Mouse (Mus musculus): ENCODE data around the gene Ccnyl1. TPM values are rescaled to one million over a fixed set of nuclear protein-coding genes. Genes with fewer than 3 reads are reported as not detected.

Ccnyl1 gene
- polyA plus RNA-seq, 1 experiment from 2014 or later = 3.4 TPM

GRCm38 (mm10) chr1:64732637-64733200 lies 42.5 kb downstream of the Ccnyl1 start:
- WGBS = 66% methylated on average over 7 of the region's 7 CpGs
- no peak for ATAC-seq (replicated peaks; ENCODE audit: insufficient number of reproducible peaks, insufficient read depth, low FRiP score, low read depth)
- H3K4me3 ChIP-seq = no peak overlapping the region
- 0 out of 2 replicates have a peak, but pooled peaks cover 2% of the 10 kb centered on the region for H3K36me3 ChIP-seq
- H3K27ac ChIP-seq = no peak overlapping the region
- H3K4me2 ChIP-seq = no peak overlapping the region
- no peak overlapping the region for H3K9ac ChIP-seq
- no peaks in the 10 kb centered on the region for H3K9me3 ChIP-seq (replicated peaks)
- H3K27me3 ChIP-seq = peaks cover 10% of the 10 kb centered on the region; the same call in 1 of the 2 replicates
- peaks cover 47% of the 10 kb centered on the region for H3K4me1 ChIP-seq (replicated peaks)

- H3K9me3 ChIP-seq (replicated peaks) = no peaks in the 10 kb centered on the region
- H3K36me3 ChIP-seq = 0 out of 2 replicates have a peak, but pooled peaks cover 2% of the 10 kb centered on the region
- H3K4me2 ChIP-seq = peak overlapping the region; percentile 94; the same call in 1 of the 2 replicates
- no peak overlapping the region for H3K4me3 ChIP-seq
- ATAC-seq (replicated peaks; ENCODE audit: insufficient number of reproducible peaks, insufficient read depth, low FRiP score, low read depth) = no peak
- H3K9ac ChIP-seq = no peak overlapping the region
- peaks cover 50% of the 10 kb centered on the region for H3K4me1 ChIP-seq (replicated peaks)
- H3K27me3 ChIP-seq = peaks cover 10% of the 10 kb centered on the region; the same call in 1 of the 2 replicates
- 70% methylated on average over 11 of the region's 11 CpGs for WGBS
- no peak overlapping the region for H3K27ac ChIP-seq
Observed at GRCm38 (mm10) chr1:64733453-64734245, 43.4 kb downstream of the Ccnyl1 start.

GRCm38 (mm10) chr1:64734771-64735750 lies 44.8 kb downstream of the Ccnyl1 start:
- H3K36me3 ChIP-seq = no peaks in the 10 kb centered on the region
- H3K4me3 ChIP-seq = peak overlapping the region; percentile 66
- ATAC-seq (replicated peaks; ENCODE audit: insufficient number of reproducible peaks, insufficient read depth, low FRiP score, low read depth) = no peak
- H3K4me2 ChIP-seq = peak overlapping the region; percentile 94
- peaks cover 10% of the 10 kb centered on the region; the same call in 1 of the 2 replicates for H3K27me3 ChIP-seq
- peak overlapping the region; percentile 51; the same call in 1 of the 2 replicates for H3K9ac ChIP-seq
- no peak overlapping the region for H3K27ac ChIP-seq
- WGBS = 40% methylated on average over 58 of the region's 58 CpGs
- peaks cover 59% of the 10 kb centered on the region for H3K4me1 ChIP-seq (replicated peaks)
- no peaks in the 10 kb centered on the region for H3K9me3 ChIP-seq (replicated peaks)

GRCm38 (mm10) chr1:64735781-64736680 lies 45.8 kb downstream of the Ccnyl1 start:
- peaks cover 59% of the 10 kb centered on the region for H3K4me1 ChIP-seq (replicated peaks)
- 8% methylated on average over 75 of the region's 75 CpGs for WGBS

GRCm38 (mm10) chr1:64736681-64737501 lies 46.6 kb downstream of the Ccnyl1 start:
- ATAC-seq (replicated peaks; ENCODE audit: insufficient number of reproducible peaks, insufficient read depth, low FRiP score, low read depth) = no peak
- Histone ChIP-seq H3K36me3 (no peaks in the 10 kb centered on the region), H3K4me2 (peak overlapping the region; percentile 94), H3K4me1 (replicated peaks) (peaks cover 54% of the 10 kb centered on the region), H3K9me3 (replicated peaks) (no peaks in the 10 kb centered on the region), H3K9ac (peak overlapping the region; percentile 73), H3K27ac (peak overlapping the region; percentile 93), H3K27me3 (peaks cover 10% of the 10 kb centered on the region; the same call in 1 of the 2 replicates), H3K4me3 (peak overlapping the region; percentile 66)
- under 1% methylated on average over 56 of the region's 56 CpGs for WGBS

More at GRCm38 (mm10) chr1:64735781-64736680, 45.8 kb downstream of the Ccnyl1 start:
- Histone ChIP-seq H3K4me2 (peak overlapping the region; percentile 94), H3K27ac (peak overlapping the region; percentile 93), H3K9me3 (replicated peaks) (no peaks in the 10 kb centered on the region), H3K9ac (peak overlapping the region; percentile 73), H3K27me3 (peaks cover 10% of the 10 kb centered on the region; the same call in 1 of the 2 replicates), H3K36me3 (no peaks in the 10 kb centered on the region), H3K4me3 (peak overlapping the region; percentile 66)
- ATAC-seq (replicated peaks; ENCODE audit: insufficient number of reproducible peaks, insufficient read depth, low FRiP score, low read depth) = no peak

GRCm38 (mm10) chr1:64737502-64738179 lies 47.4 kb downstream of the Ccnyl1 start, which contains the start of gene Fzd5:
Fzd5 (minus strand) TSS chr1:64737751.
- peak within 1 kb of the TSS; percentile 93 for H3K27ac ChIP-seq
- ATAC-seq (replicated peaks; ENCODE audit: insufficient number of reproducible peaks, insufficient read depth, low FRiP score, low read depth) = peak; percentile 95
- H3K4me2 ChIP-seq = peak within 1 kb of the TSS; percentile 94
- peak within 1 kb of the TSS; percentile 73 for H3K9ac ChIP-seq
- WGBS = under 1% methylated on average over 59 of the region's 73 CpGs
- H3K4me1 ChIP-seq (replicated peaks) = peaks cover 49% of the 10 kb centered on the region
- no peaks in the 10 kb centered on the region for H3K9me3 ChIP-seq (replicated peaks)
- H3K27me3 ChIP-seq = peaks cover 10% of the 10 kb centered on the region; the same call in 1 of the 2 replicates
- peak within 1 kb of the TSS; percentile 66 for H3K4me3 ChIP-seq
- no peaks in the 10 kb centered on the region for H3K36me3 ChIP-seq

GRCm38 (mm10) chr1:64738180-64738555 lies 47.9 kb downstream of the Ccnyl1 start:
- peaks cover 10% of the 10 kb centered on the region; the same call in 1 of the 2 replicates for H3K27me3 ChIP-seq
- under 1% methylated on average over 11 of the region's 11 CpGs for WGBS
- H3K27ac ChIP-seq = peak overlapping the region; percentile 72
- peaks cover 43% of the 10 kb centered on the region for H3K4me1 ChIP-seq (replicated peaks)
- no peak for ATAC-seq (replicated peaks; ENCODE audit: insufficient number of reproducible peaks, insufficient read depth, low FRiP score, low read depth)
- no peaks in the 10 kb centered on the region for H3K9me3 ChIP-seq (replicated peaks)
- H3K36me3 ChIP-seq = no peaks in the 10 kb centered on the region
- H3K4me2 ChIP-seq = peak overlapping the region; percentile 94
- H3K4me3 ChIP-seq = peak overlapping the region; percentile 66
- peak overlapping the region; percentile 18 for H3K9ac ChIP-seq

- H3K4me1 ChIP-seq (replicated peaks) = peaks cover 39% of the 10 kb centered on the region
- H3K9ac ChIP-seq = peak overlapping the region; percentile 18
- H3K9me3 ChIP-seq (replicated peaks) = no peaks in the 10 kb centered on the region
- no peaks in the 10 kb centered on the region for H3K36me3 ChIP-seq
- no peak for ATAC-seq (replicated peaks; ENCODE audit: insufficient number of reproducible peaks, insufficient read depth, low FRiP score, low read depth)
- peaks cover 10% of the 10 kb centered on the region; the same call in 1 of the 2 replicates for H3K27me3 ChIP-seq
- under 1% methylated on average over 14 of the region's 14 CpGs for WGBS
- peak overlapping the region; percentile 66 for H3K4me3 ChIP-seq
- peak overlapping the region; percentile 72 for H3K27ac ChIP-seq
- peak overlapping the region; percentile 94 for H3K4me2 ChIP-seq
Observed at GRCm38 (mm10) chr1:64738661-64739082, 48.4 kb downstream of the Ccnyl1 start.

- H3K4me3 ChIP-seq = no peak overlapping the region
- no peak overlapping the region for H3K9ac ChIP-seq
- 62% methylated on average over 18 of the region's 18 CpGs for WGBS
- no peaks in the 10 kb centered on the region for H3K9me3 ChIP-seq (replicated peaks)
- H3K4me2 ChIP-seq = no peak overlapping the region
- no peak overlapping the region for H3K27ac ChIP-seq
- H3K27me3 ChIP-seq = no peaks in the 10 kb centered on the region
- H3K4me1 ChIP-seq (replicated peaks) = peaks cover 11% of the 10 kb centered on the region
- H3K36me3 ChIP-seq = no peaks in the 10 kb centered on the region
- no peak for ATAC-seq (replicated peaks; ENCODE audit: insufficient number of reproducible peaks, insufficient read depth, low FRiP score, low read depth)
Observed at GRCm38 (mm10) chr1:64742741-64743408, 52.6 kb downstream of the Ccnyl1 start.

Data from heart, embryonic 15.5 days (tissue).